Mouse (Mus musculus) ES-E14 (cell line): Measurements from ENCODE around the gene Hist1h2bf. TPM values are rescaled to one million over a fixed set of nuclear protein-coding genes. Genes with fewer than 3 reads are reported as not detected.
A peak's percentile ranks its signal among the peaks of the same experiment; 100 is the strongest.
"Not testable (repeated sequence)": the region's sequence is repeated elsewhere in the genome, so short reads cannot be mapped to it uniquely, and the experiment has no call there.

Experiments used
- DNase-seq: peaks from one replicate; pipeline ENCODE4 v3.0.0-alpha.2; 2013; ENCODE audit warnings: low read depth, low spot score
- H3K27ac ChIP-seq: 2 replicates; pipeline ENCODE4 v1.5.1; 2012; ENCODE audit warnings: low read depth, mild to moderate bottlenecking, low read length, moderate library complexity, mixed read lengths; ENCODE audit not compliant: poor library complexity, insufficient read depth, severe bottlenecking
- H3K36me3 ChIP-seq: 2 replicates; pipeline ENCODE4 v1.6.1; 2012; ENCODE audit warnings: mild to moderate bottlenecking, low read length, moderate library complexity, mixed read lengths; ENCODE audit not compliant: control insufficient read depth, poor library complexity, insufficient read depth, severe bottlenecking
- H3K4me1 ChIP-seq, 2 experiments: fragments of 150-350 bp in 1 of 2; sonication (generic) in 1 of 2; 2 replicates each; pipeline ENCODE4 v1.6.1; 2012; ENCODE audit warnings: low read length in 2 of 2, mild to moderate bottlenecking in 1 of 2, mixed read lengths in 1 of 2; ENCODE audit not compliant: control insufficient read depth in 2 of 2, insufficient read depth in 2 of 2, poor library complexity in 1 of 2
- H3K4me3 ChIP-seq, 2 experiments: fragments of 150-350 bp in 1 of 2; sonication (generic) in 1 of 2; 2 replicates each; pipeline ENCODE4 v1.5.1; 2012; ENCODE audit warnings: low read length in 2 of 2, low read depth in 1 of 2, mild to moderate bottlenecking in 1 of 2, mixed read lengths in 1 of 2; ENCODE audit not compliant: insufficient read depth in 1 of 2, poor library complexity in 1 of 2, severe bottlenecking in 1 of 2
- H3K9ac ChIP-seq: 2 replicates; pipeline ENCODE4 v1.6.1; 2012; ENCODE audit warnings: low read depth, mild to moderate bottlenecking, low read length, mixed read lengths; ENCODE audit not compliant: poor library complexity, insufficient read depth, severe bottlenecking
- H3K9me3 ChIP-seq: fragments of 150-350 bp; sonication (generic); 2 replicates; pipeline ENCODE4 v1.6.1; 2012; ENCODE audit warnings: low read depth, mild to moderate bottlenecking, low read length; ENCODE audit not compliant: control insufficient read depth, insufficient read depth
- CHD2 ChIP-seq: IDR thresholded peaks from 2 replicates; pipeline ENCODE4 v1.6.1; 2014; ENCODE audit warnings: mild to moderate bottlenecking, low read depth, low read length, inconsistent platforms
- HCFC1 ChIP-seq: IDR thresholded peaks from 2 replicates; pipeline ENCODE4 v1.6.1; 2012; ENCODE audit warnings: low read length, inconsistent platforms, borderline replicate concordance; ENCODE audit not compliant: insufficient read depth
- MAFK ChIP-seq: IDR thresholded peaks from 2 replicates; pipeline ENCODE4 v1.6.1; 2014; ENCODE audit warnings: mild to moderate bottlenecking, low read depth, low read length, inconsistent platforms; ENCODE audit not compliant: insufficient read depth
- ZC3H11A ChIP-seq: IDR thresholded peaks from 2 replicates; pipeline ENCODE4 v1.6.1; 2012; ENCODE audit warnings: low read depth, mild to moderate bottlenecking, inconsistent platforms, low read length, borderline replicate concordance
- ZNF384 ChIP-seq: IDR thresholded peaks from 2 replicates; pipeline ENCODE4 v1.6.1; 2012; ENCODE audit warnings: low read depth, low read length, inconsistent platforms
- in situ Hi-C, 2 experiments: fragments of 600-800 bp; cut with MboI; formaldehyde crosslinking; loops; one replicate each; pipeline ENCODE4 v1.15.1; 2025; ENCODE audit warnings: low sequenced_read_pairs in 2 of 2, inconsistent platforms in 1 of 2; ENCODE audit not compliant: unreplicated experiment in 2 of 2
- total RNA-seq: library from RNA; depleted of rRNA; stranded (reverse); fragments of 300-350 nt; gene quantifications from 2 replicates; pipeline ENCODE4 v1.2.3, GENCODE M21; 2012

Gene Hist1h2bf
- total RNA-seq, 1 experiment = 970 TPM

DNA sequence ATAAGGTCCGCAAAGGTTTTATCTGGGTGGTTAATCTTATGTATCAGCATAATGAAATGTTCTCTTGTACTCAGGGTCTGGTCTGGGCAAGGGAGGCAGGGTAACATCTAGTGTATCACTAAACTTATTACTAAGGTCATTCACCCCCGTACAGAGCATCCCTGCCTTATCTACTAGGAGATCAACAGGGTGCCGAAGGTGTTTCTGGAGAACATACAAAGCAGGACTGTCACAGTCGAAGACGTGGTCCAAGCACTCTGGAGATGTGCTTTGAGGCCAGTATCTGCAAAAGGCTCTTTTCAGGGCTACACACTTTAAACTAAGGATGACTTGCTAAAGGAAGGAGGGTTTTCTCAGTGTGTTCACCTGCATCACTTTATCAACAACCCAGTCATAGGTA lies 27.3 kb downstream of the Hist1h2bf start:
- Histone ChIP-seq H3K27ac (no peak overlapping the region), H3K9me3 (no peaks in the 10 kb centered on the region), H3K36me3 (no peaks in the 10 kb centered on the region), H3K4me3 (no peak overlapping the region), H3K9ac (no peak overlapping the region), H3K4me1 (no peaks in the 10 kb centered on the region; a peak in 1 of 4 replicates)
- no peak for DNase-seq
- TF ChIP-seq MAFK (no peak), HCFC1 (no peak), CHD2 (no peak), ZNF384 (no peak), ZC3H11A (no peak)
- in situ Hi-C loops = loop anchor here in 1 of 2 experiments (25.0 kb wide), 1 partner anchor 1509 kb away; the partner anchor contains the start of genes Hist1h2ag, Hist1h2ah, Hist1h2bj and Hist1h2bk

DNA sequence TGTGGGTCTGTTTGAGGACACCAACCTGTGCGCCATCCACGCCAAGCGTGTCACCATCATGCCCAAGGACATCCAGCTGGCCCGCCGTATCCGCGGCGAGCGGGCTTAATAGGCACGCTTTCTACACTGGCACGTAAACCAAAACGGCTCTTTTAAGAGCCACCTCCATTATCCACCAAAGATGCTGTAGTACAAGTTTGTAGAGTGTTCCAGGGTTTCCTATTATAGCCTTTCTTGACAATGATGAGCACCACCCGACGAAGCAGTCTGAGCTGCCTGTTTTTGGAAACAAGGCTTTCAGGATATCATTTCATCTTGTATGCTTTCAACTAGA lies 29.2 kb downstream of the Hist1h2bf start:
- DNase-seq, H3K36me3 ChIP-seq, H3K9me3 ChIP-seq, H3K4me1 ChIP-seq: not testable (repeated sequence)
- Histone ChIP-seq H3K4me3 (peak overlapping the region; percentile 60 to 73), H3K27ac (peak overlapping the region; percentile 86), H3K9ac (peak overlapping the region; percentile 74)
- in situ Hi-C loops = loop anchor here in 1 of 2 experiments (25.0 kb wide), 1 partner anchor 1507 kb away; the partner anchor contains the start of genes Hist1h2ag, Hist1h2ah, Hist1h2bj and Hist1h2bk

DNA sequence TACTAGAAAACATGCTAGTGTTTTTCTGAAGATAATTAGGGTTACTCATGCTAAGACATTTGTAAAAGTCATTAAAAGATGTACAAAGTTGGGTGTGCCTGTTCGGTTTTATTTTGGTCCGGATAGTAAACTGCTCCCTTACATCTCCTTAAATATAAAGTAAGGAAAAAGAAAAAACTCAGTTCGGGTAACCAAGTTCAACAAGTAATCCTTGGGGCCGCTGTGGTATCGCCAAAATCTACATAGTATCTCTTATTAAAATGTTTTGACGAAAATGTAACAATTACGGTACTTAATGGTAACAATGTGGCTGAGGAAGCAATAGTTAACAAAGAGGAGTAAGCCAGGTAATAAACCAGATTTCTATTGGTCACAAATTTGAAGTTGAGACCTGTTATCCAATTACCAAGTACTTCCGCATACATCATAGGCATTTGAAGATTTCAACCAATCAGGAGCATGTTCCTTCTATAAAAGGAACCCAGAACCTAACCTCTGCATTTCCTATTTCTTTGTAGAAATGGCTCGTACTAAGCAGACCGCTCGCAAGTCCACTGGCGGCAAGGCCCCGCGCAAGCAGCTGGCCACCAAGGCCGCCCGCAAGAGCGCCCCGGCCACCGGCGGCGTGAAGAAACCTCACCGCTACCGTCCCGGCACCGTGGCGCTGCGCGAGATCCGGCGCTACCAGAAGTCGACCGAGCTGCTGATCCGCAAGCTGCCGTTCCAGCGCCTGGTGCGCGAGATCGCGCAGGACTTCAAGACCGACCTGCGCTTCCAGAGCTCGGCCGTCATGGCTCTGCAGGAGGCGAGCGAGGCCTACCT lies 29.8 kb downstream of the Hist1h2bf start, which contains the start of gene Hist1h3f:
Hist1h3f (plus strand) TSS at position 88 of the 822 bp plus-strand sequence.
- peak; percentile 90 for DNase-seq
- Histone ChIP-seq H3K9ac (peak within 1 kb of the TSS; percentile 75), H3K4me1 (no peaks in the 10 kb centered on the region; a peak in 1 of 4 replicates), H3K4me3 (peak within 1 kb of the TSS; percentile 70 to 73), H3K36me3 (no peaks in the 10 kb centered on the region), H3K27ac (peak within 1 kb of the TSS; percentile 86), H3K9me3 (no peaks in the 10 kb centered on the region)
- in situ Hi-C loops = loop anchor here in 1 of 2 experiments (25.0 kb wide), 1 partner anchor 1507 kb away; the partner anchor contains the start of genes Hist1h2ag, Hist1h2ah, Hist1h2bj and Hist1h2bk
- TF ChIP-seq HCFC1 (peak; percentile 49; the same call in 1 of the 2 replicates), CHD2 (peak; percentile 91), ZC3H11A (no peak)

DNA sequence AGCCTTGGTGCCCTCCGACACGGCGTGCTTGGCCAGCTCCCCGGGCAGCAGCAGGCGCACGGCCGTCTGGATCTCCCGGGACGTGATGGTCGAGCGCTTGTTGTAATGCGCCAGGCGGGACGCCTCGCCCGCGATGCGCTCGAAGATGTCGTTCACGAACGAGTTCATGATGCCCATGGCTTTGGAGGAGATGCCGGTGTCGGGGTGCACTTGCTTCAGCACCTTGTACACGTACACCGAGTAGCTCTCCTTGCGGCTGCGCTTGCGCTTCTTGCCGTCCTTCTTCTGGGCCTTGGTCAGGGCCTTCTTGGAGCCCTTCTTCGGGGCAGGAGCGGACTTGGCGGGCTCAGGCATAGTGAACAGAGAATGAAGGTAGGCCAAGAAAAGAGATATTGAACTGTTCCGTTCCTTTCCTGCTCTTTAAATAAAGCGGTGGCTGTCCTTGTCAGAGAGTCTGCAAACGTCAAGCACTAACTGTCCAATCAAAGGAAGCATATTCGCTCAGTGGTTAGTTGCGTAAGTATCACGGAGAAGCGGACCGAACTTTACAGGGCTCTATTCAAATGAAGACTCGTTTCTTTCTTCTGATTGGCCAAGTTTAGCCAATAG lies 30.9 kb downstream of the Hist1h2bf start, which contains the start of gene Hist1h2bh:
Hist1h2bh (minus strand) TSS at position 394 of the 609 bp plus-strand sequence.
- peak within 1 kb of the TSS; percentile 65 for H3K9ac ChIP-seq
- H3K36me3 ChIP-seq, H3K4me1 ChIP-seq, H3K9me3 ChIP-seq, DNase-seq: not testable (repeated sequence)
- H3K4me3 ChIP-seq = peak within 1 kb of the TSS; percentile 70 to 71
- in situ Hi-C loops = loop anchor here in 1 of 2 experiments (25.0 kb wide), 1 partner anchor 1506 kb away; the partner anchor contains the start of genes Hist1h2ag, Hist1h2ah, Hist1h2bj and Hist1h2bk
- peak within 1 kb of the TSS; percentile 76; the same call in 1 of the 2 replicates for H3K27ac ChIP-seq

DNA sequence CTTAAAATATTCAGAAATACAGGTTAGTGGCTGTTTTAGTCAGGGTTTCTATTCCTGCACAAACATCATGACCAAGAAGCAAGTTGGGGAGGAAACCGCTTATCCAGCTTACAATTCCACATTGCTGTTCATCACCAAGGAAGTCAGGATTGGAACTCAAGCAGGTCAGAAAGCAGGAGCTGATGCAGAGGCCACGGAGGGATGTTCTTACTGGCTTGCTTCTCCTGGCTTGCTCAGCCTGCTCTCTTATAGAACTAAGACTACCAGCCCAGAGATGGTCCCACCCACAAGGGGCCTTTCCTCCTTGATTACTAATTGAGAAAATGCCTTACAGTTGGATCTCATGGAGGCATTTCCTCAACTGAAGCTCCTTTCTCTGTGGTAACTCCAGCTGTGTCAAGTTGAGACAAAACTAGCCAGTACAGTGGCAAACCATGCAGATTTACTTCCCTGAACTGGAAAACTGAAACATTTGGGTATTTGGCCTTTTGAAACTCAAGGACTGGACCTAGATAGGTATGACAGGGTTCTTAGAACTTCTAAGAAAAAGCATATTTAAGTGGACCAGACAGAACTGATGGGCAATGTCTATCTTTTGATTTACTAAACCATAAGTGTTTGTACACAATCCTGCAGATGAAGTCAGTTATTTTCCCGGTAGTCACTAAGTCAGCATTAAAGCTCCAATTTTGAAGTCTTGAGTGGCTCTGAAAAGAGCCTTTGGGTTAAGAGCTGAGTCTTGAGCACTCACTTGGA lies 31.6 kb downstream of the Hist1h2bf start:
- not testable (repeated sequence) for H3K4me1 ChIP-seq, H3K9me3 ChIP-seq, DNase-seq, H3K36me3 ChIP-seq
- H3K27ac ChIP-seq = peak overlapping the region; percentile 49; the same call in 1 of the 2 replicates
- H3K4me3 ChIP-seq = peak overlapping the region; percentile 45 to 71
- in situ Hi-C loops = loop anchor here in 1 of 2 experiments (25.0 kb wide), 1 partner anchor 1505 kb away; the partner anchor contains the start of genes Hist1h2ag, Hist1h2ah, Hist1h2bj and Hist1h2bk
- H3K9ac ChIP-seq = peak overlapping the region; percentile 42
